Mouse (Mus musculus) urinary bladder, postnatal 36 days (tissue): Measurements from ENCODE around the gene Tas2r138.
"Not testable (repeated sequence)": the region's sequence is repeated elsewhere in the genome, so short reads cannot be mapped to it uniquely, and the experiment has no call there.

Experiments
- DNase-seq, 2 experiments: peaks; one replicate each; pipeline ENCODE4 v3.0.0; 2022; ENCODE audit warnings: low spot score in 2 of 2, mixed read lengths in 1 of 2

Gene Tas2r138

DNA sequence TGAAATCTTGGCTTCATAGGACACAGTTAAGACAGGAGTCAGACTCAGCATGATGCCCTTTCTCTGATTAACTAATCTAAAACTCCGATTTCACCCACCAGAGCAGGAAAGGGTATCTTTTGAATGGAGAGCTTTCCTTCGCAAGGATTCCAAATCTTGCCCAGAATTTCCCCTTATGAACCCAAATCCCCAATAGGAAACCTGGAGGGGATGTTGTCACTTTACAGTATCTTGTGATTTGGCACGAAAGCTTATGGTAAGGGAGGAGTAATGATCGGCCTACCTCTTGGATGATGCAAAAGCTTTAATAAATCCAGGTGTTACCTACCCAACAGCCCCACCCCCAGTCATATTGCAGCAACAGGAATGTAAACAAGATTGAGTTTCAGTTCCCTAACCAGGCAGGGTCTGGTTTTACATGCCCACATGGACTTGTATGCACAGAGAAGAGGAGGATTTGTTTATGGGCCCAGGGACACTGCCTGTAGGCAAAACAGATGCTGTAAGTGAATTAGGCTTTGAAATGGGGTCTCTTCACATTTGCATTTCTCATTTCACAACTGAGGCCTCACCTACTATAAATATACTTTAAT is at the start of gene Tas2r138:
Gene Tas2r138, minus strand, starts transcription at position 51 of the 593 bp plus-strand sequence.
- DNase-seq: no peak

DNA sequence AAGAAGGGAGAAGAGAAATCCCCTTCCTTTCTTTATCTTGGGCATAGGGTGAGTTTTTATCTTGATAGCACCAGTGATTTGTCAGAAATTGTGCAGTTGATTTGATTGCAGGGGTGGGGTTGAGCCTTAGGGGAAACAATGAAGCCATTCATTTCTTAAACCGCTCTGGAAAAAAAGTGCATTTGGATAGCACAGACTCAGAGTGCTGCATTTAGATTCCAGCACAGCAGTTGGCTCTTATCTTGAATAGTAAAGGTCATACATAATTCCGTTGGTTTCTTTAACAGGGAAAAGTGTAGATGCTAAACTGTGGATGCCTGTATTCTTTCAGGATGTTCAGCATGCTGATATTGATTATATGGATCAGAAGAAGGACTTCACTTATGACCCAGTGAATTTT is 47.8 kb upstream of the Tas2r138 start:
- DNase-seq: no peak

DNA sequence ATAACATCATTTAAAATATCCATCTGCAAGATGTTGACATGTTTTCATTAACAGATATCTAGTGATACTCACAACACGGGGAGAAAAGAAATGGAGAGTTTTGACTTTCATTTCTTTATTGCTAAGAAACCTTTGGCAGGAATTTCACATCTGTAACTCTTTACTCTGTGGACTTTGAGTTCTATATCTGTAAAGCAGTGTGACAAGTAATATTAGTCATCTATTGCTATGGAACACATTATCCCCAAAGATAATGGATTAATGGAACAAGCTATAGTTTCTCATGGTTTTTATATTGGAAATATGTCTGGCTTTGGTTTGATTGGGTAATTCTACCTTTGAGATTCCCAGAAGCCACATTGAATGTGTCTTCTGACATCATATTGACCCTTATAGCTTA is 37.8 kb upstream of the Tas2r138 start:
- DNase-seq: no peak

DNA sequence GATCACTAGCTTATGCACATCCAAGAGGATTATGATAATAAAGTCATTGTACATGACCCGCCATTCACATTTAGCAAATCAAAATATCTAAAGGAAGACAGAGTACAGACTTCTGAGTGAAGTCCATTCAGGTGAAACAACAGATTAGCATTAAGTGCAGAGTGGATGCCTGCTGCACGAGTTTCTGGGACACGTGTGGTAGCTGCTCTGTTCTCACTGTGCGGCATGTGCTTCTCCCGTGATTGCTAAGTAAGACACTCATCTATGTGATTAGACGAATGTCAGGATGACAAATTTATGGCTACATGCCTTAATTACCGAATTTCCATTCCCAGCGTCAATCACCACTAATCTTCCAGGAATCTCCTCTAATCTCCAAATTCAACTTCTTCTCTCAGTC is 32.6 kb upstream of the Tas2r138 start:
- no peak for DNase-seq

DNA sequence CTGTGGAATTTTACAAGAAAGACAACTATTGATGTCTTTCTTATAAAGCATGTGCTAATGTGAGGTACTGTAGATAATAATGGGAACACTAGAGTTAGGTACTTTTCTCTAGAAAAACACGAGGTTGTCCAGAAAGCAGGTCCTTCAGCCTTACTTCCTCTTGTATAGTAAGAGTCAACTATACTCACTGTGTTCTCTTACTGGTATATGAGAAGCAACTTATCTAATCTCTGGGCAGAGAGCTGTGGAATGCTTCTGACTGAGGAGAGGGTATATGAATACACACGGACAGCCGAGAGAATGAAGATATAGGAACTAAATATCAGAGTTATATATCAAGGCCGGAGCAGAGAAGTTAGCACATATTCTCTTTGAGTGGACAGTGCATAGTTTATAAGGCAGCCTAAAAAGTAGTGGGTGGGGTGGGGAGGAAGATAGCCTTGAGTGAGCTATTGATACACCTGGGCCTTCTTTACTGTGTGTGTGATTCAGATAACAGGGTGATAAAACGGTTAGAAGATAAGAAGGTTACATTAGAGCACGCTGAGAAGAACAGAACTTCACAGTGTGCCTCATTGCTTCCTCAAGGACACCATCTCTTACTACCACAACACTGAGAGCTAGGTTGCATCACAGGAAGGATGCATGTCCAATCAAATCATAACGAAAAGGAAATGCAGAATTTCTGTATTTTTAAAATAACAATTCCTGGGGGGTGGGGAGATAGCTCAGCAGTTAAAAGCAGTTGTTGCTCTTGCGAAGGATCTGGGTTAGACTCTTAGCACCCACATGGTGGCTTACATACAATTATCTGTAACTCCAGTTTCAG is 27.8 kb upstream of the Tas2r138 start:
- DNase-seq: no peak

DNA sequence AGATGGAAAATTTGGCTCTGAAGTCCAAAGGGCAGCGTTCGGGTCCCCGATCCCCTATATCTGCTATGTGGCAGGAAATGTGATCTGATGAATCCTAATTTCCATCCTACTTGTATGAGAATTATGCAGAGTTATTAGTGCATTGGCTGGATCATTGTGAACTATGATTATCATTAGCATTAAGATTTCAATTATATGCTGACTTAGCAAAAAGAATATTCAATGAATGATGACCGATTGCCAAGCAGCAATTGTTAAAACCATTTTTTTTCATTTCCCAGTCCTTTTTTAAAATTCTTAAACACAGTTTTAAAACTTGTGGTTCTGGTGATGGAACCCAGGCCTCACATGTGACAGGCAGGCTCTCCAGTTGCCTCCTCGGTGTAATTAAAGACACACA is 24.6 kb upstream of the Tas2r138 start:
- no peak for DNase-seq

DNA sequence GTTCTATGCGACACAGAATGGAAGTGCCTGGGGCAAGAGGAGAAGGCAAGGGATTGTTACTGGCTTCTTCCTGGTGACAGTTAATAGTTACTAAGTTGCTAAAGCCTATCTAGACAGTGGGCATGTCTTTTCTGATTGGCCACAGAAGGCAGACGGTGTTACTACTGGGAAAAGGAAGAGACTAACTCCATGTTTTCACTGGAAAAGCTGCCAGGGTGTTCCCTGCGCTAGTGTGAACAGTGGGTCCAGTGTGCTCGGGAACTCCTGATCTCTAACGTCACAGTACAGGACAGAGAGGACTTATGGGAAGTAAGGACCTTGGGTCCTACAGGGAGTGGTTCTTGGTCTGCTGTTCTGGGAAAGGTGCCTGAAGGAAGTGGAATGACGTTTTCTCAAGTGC is 22.4 kb upstream of the Tas2r138 start:
- no peak for DNase-seq

DNA sequence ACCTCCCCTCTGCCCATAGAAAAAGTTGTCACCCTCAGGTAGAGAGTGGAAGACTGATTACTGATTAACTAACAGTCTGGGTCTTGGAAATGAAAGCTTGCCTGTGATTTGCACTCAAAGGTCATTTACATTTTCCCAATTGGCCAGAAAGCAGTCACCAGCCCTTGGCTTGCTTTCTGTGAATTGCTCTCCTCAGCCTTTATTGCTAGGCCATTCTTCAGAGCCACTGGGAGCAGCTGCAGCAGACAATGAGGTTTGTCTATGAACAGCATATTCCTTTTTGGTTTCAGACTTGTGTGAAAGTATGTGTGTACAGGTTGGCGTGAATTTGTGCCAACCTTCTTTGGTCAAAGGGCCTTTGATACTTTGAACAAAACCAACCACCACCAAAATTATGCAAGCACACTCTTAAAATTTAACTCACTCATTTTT is 21.5 kb upstream of the Tas2r138 start:
- no peak for DNase-seq

DNA sequence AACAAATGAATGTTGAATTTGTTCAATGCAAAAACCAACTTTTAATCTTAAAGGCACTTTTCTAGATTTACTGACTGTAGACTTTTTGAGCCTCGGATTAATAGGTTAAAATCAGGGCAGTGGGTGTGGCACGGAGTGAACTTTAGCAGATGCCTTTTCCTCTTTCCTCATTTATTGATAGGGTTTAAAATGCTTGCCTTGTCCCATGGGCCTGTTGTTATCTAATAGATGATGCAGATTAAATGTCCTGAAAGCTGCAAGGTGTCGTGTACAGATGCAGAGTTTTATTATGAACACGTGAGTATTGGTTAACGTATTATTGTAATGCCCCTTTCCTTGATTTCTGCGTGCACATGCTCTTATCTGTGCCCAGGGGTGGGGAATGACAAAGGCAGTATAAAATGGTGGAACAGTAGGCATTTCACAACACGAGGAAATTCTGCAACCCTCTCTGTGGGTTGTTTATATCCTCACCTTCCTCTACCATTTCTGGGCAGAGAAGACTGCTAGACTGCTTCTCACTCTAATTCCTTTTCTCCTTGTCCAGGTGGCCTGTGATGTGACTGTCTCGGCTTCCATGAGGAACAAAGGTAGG is 15.4 kb upstream of the Tas2r138 start, which contains the start of gene Mgam:
Gene Mgam, plus strand, starts transcription at position 426 of the 595 bp plus-strand sequence.
- no peak for DNase-seq

DNA sequence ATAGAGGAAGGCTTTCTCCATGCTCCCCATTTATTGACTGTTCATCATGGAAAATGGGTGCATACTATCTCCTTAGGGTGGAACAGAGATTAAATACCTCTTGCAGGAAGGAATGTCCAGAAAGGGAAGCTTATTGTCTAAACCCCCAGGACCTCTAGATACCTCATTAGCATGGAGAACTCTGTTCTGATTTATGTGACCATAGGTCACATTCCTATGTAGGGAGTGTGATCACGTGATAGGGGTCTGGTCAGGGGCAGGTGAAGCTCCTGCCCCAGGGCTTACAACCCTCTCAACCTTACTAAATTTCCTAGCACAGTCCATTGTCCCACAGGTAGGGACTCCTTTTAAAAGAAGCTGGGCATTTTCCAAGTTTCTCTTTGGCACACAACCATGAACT is 13.0 kb upstream of the Tas2r138 start:
- DNase-seq: no peak

DNA sequence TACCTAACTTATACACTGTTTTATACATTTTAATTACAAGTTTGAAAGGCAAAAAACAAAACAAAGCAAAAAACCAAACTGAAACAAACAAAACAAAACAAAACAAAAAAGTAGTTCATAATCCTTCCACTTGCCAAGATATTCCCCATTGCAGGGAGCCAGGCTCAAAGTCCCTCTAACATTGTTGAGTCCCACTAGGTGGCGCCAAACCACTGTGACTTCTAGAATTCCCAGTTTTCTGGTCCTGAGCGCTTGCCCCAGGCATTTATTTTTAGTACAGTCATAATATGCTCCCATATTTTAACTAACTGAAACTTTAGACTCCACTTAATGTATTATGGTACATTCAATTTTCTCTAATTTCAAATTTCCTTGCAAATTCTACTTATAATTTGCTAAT is 4.9 kb upstream of the Tas2r138 start:
- DNase-seq: peak; percentile 17 to 20

DNA sequence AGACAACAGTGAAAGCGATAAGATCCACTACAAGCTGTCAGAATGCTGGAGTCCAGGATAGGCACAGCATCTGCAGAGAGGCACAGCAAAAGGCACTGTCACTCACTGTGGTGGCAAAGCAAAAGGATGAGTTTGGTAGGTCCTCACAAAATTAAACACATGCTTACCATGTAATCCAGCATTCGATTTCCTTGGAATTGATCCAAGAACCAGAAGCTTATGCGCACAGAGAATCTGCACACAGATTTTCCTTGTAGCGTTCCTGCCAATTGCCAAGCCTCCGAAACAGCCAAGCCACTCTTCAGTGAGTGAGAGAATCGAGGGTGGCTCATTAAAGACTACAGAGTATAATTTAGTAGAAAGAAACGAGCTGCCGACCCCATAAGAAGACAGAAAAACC is 2.9 kb downstream of the Tas2r138 start:
- DNase-seq: no peak

DNA sequence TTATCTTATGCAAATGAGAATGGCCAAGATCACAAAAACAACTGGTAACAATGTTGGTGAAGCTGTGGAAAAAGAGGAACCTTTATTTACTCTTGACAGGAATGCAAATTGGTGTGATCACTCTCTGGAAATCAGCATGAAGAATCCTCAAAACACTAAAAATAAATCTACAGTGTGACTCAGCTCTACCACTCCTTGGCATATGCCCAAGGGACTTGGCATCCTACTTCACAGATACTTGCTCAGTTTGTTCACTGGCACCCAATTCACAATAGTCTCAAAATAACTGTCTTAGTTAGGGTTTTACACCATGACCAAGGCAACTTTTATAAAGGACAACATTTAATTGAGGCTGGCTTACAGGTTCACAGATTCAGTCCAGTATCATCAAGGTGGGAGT is 5.7 kb downstream of the Tas2r138 start:
- DNase-seq: no peak

DNA sequence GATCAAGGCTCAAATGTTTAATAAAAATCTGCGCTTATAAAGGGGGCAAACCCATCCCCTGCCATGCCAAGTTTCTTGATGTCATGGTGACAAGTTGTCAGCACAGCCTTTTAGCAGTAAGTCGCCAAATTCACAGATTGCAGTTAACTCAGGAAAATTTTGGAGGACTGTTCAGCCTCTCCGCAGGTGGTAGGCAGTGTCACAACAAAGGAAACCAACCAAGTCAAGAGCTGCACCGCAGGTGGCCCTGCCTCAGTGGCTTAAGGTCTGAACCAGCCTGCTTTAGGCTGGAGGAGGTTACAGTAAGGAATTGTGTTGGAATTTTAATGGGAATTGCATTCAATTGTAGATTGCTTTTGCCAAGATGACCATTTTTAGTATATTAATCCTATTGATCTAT is 14.6 kb downstream of the Tas2r138 start:
- not testable (repeated sequence) for DNase-seq

DNA sequence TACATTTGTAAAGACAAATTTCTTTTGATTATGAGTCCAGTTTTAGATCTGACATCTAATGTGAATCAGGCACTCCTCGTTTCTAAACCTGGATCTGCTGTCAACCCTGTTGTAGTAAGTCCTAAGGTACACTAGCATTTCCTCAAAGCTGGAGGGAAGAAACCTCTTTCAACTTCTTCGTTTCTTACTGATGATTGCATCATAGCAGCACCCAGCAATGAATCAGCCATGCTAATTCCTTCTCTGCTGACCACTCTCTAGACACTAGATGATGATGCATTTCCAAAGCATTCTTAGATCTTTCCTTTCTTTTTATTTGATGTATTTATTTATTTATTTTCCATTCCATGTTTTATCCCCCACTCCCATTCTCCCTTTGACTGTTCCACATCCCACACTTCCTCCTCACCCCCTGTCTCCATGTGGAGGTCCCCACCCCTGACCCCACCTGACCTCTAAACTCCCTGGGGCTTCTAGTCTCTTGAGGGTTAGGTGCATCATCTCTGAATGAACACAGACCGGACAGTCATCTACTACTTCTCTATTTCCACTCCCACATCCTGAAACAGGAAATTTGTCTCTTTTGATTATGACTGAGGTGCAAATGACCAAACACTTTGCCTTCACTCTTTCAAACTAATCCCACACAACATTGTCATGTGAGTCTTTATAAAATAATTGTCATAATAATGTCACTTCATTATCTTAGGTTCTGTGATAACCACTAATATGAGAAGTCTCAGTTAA is 18.1 kb downstream of the Tas2r138 start:
- no peak for DNase-seq

DNA sequence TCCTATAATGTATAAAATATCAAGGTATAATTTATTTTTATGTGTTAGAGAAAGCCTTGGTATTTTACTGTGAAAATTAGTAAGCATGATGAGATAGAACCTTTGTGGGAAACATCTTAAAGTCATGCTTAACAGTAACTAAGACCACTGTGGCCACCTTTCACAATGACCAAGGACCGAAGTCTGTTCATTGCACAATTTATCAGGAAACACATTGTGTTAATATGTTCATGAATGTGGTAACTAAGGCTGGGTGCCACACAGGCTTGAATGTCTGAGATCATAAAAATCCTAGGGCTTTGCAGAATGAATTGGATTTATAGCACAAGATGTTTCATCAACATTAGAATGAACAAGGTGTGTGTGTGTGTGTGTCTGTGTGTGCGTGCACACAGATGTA is 24.8 kb downstream of the Tas2r138 start:
- no peak for DNase-seq

DNA sequence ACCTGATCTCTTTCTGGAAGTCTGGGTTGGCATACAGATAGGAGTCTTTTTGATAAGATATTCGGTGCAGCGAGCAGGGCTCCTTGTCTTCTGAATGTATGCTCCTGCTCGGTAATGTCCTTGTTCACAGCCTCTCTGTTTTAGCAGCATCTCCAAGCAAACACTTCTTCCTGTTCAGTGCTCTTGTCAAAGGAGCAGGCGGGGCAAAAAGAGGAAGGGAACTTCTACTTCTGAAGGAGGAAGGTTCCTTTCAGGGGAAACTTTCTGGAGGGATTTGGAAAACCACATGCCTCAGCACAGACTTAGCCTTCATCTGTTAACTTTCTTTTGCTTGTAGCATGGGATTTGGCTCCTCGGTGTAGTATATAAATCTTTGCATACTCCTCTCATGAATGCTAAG is 27.5 kb downstream of the Tas2r138 start, which contains the start of gene Clec5a:
Gene Clec5a, minus strand, starts transcription at position 177 of the 400 bp plus-strand sequence.
- DNase-seq: no peak

DNA sequence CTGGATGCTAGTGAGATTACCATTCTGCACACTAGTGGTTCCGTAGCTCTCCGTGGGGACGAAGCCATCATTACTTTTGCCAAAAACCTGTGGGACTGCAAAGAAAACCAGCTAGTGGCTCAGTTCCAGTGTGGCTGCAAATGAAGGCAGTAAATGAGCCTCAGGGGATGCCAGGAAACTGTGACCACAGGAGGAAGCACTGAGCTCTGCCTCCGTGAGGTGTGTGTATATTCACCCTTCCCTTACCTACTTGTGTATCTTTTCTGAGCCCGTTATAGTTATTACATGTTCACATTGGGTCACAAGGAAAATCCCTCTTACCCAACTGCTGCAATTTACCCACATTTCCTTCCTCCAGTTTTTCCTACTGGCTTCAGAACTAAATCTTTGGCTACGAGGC is 28.8 kb downstream of the Tas2r138 start:
- no peak for DNase-seq

DNA sequence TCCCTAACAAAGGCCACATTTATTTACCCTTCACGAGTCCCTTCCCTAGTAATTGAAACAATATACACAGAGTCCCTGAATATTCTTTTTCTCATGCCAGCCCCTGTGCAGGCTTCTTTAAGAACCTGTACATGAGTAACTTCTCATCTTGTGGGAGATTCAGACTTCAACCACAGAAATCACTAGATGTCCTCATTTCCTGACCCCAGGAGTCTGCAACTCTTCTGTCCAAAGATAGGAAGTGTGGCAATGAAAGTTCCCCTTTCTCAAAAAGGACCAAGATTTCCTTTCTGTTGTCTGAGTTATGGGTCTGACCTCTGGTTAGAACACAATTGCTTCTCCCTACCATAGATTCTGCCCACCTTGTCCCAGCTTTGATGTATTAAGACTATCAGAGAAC is 36.8 kb downstream of the Tas2r138 start:
- DNase-seq: no peak

DNA sequence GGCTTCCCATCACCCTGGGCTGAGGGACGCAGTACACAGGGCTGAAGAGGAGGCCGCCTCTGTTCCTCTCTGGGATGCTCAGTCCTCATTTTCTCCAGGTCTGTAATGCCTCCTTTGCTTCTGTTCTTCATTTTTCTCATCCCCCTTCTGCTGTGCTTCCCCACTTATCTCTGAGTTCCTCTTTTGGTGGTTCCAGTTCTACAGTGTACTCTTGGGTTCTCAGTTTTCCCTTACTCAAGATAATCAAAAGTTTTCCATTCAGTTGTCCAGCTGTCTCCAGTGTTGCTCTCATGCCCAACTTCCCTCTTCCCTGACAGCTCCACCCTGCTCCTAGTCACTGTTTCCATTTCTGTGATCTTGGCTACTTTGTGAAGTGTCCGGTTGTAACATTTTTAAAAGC is 39.5 kb downstream of the Tas2r138 start:
- DNase-seq: no peak

DNA sequence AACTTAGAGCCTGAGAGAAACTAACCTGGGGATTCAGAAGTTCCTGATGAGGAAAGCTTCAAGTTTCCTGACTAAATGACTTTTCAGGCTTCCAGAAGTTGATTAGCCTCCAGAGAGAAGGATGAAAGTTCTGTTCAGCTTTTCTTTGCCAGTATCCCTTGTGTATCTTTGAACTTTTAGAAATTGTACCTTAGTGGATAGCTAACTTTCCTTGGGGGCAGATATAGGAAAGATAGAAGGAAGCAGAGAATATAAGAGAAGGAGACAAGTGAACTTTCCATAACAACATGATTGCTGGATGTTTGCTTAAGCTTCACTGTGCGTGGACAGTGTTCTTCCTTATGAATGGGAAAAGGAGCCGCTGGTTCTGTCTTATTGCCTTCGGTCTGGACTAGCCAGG is 43.9 kb downstream of the Tas2r138 start, which contains the start of gene Olfr460:
Gene Olfr460, plus strand, starts transcription at position 301 of the 400 bp plus-strand sequence.
- no peak for DNase-seq
